Mouse (Mus musculus) gastrocnemius, postnatal 14 days (tissue): Measurements from ENCODE around the gene Tmem135. TPM values are rescaled to one million over a fixed set of nuclear protein-coding genes. Genes with fewer than 3 reads are reported as not detected.

Source experiments
- DNase-seq: peaks from one replicate; pipeline ENCODE4 v3.0.0; 2021; ENCODE audit warnings: mixed read lengths
- intact Hi-C: fragments of 180-260 bp; cut with DNase I; formaldehyde crosslinking; loops from one replicate; pipeline ENCODE4 v1.15.1; 2025; ENCODE audit warnings: low total_unique reads
- total RNA-seq, 2 experiments: library from RNA; stranded (reverse); gene quantifications; 2 replicates each; pipeline ENCODE4 v1.2.3; 2021

Gene Tmem135
- total RNA-seq, 2 experiments from 2014 or later: 20.0 to 21.1 TPM

GRCm38 (mm10) chr7:89395399-89395798 is 8.6 kb downstream of the Tmem135 start:
- intact Hi-C loops: loop anchor here (10.0 kb wide), 1 partner anchor 51 kb away; no protein-coding TSS in a partner anchor
- no peak for DNase-seq

GRCm38 (mm10) chr7:89392825-89393224 is 11.2 kb downstream of the Tmem135 start:
- no peak for DNase-seq
- intact Hi-C loops: loop anchor here (10.0 kb wide), 1 partner anchor 48 kb away; no protein-coding TSS in a partner anchor

- intact Hi-C loops: loop anchor here (10.0 kb wide), 1 partner anchor 48 kb away; no protein-coding TSS in a partner anchor
- no peak for DNase-seq
Observed at GRCm38 (mm10) chr7:89392388-89392787, 11.6 kb downstream of the Tmem135 start.

GRCm38 (mm10) chr7:89391831-89392230 is 12.2 kb downstream of the Tmem135 start:
- DNase-seq: no peak
- intact Hi-C loops: loop anchor here (10.0 kb wide), 1 partner anchor 47 kb away; no protein-coding TSS in a partner anchor

GRCm38 (mm10) chr7:89391281-89391680 is 12.7 kb downstream of the Tmem135 start:
- DNase-seq: no peak
- intact Hi-C loops: loop anchor here (10.0 kb wide), 1 partner anchor 46 kb away; no protein-coding TSS in a partner anchor

GRCm38 (mm10) chr7:89390660-89391059 is 13.4 kb downstream of the Tmem135 start:
- DNase-seq: no peak
- intact Hi-C loops: loop anchor here (10.0 kb wide), 1 partner anchor 46 kb away; no protein-coding TSS in a partner anchor

GRCm38 (mm10) chr7:89388981-89389380 is 15.0 kb downstream of the Tmem135 start:
- peak; percentile 29 for DNase-seq
- intact Hi-C loops: no loop called here

- DNase-seq: no peak
- intact Hi-C loops: no loop called here
Observed at GRCm38 (mm10) chr7:89382892-89383291, 21.1 kb downstream of the Tmem135 start.

GRCm38 (mm10) chr7:89380935-89381705 is 22.9 kb downstream of the Tmem135 start:
- intact Hi-C loops: no loop called here
- DNase-seq: no peak

- intact Hi-C loops: no loop called here
- DNase-seq: no peak
Observed at GRCm38 (mm10) chr7:89371623-89372295, 32.3 kb downstream of the Tmem135 start.

GRCm38 (mm10) chr7:89370917-89371316 is 33.1 kb downstream of the Tmem135 start:
- peak; percentile 16 for DNase-seq
- intact Hi-C loops: no loop called here

GRCm38 (mm10) chr7:89370086-89370485 is 33.9 kb downstream of the Tmem135 start:
- intact Hi-C loops: no loop called here
- DNase-seq: no peak

GRCm38 (mm10) chr7:89367643-89368042 is 36.4 kb downstream of the Tmem135 start:
- DNase-seq: no peak
- intact Hi-C loops: no loop called here

- DNase-seq: no peak
- intact Hi-C loops: no loop called here
Observed at GRCm38 (mm10) chr7:89365135-89365880, 38.7 kb downstream of the Tmem135 start.

GRCm38 (mm10) chr7:89363975-89364374 is 40.0 kb downstream of the Tmem135 start:
- DNase-seq: no peak
- intact Hi-C loops: no loop called here

- no peak for DNase-seq
- intact Hi-C loops: no loop called here
Observed at GRCm38 (mm10) chr7:89356307-89356706, 47.7 kb downstream of the Tmem135 start.

GRCm38 (mm10) chr7:89355519-89356255 is 48.3 kb downstream of the Tmem135 start:
- intact Hi-C loops: no loop called here
- DNase-seq: no peak

- intact Hi-C loops: loop anchor here (10.0 kb wide), 1 partner anchor 53 kb away; no protein-coding TSS in a partner anchor
- no peak for DNase-seq
Observed at GRCm38 (mm10) chr7:89342021-89342420, 62.0 kb downstream of the Tmem135 start.

- intact Hi-C loops: loop anchor here (10.0 kb wide), 1 partner anchor 55 kb away; no protein-coding TSS in a partner anchor
- DNase-seq: no peak
Observed at GRCm38 (mm10) chr7:89339808-89340207, 64.2 kb downstream of the Tmem135 start.
